27 mouse cellular contexts compared by ENCODE assay signal in genomic region chr2:28895876-28896275, GRCm38 (mm10). TPM values are rescaled to one million over a fixed set of nuclear protein-coding genes. Genes with fewer than 3 reads are reported as not detected.
"Had no signal": no experiment of that assay in that cellular context is flagged by ENCODE, and none has a peak within 500 bp of the region (broad histone marks: within the 10 kb centered on the region; RNA-seq: fewer than 3 reads in every experiment).

No protein-coding gene starts in this region.

- H3K4me2 ChIP-seq: heart, embryonic 11.5 days; heart, embryonic 13.5 days; heart, embryonic 15.5 days; hindbrain, embryonic 13.5 days; hindbrain, embryonic 15.5 days; kidney, embryonic 15.5 days; limb, embryonic 12.5 days; limb, embryonic 15.5 days had no signal

- H3K9me3 ChIP-seq: heart, embryonic 13.5 days; heart, embryonic 15.5 days; hindbrain, embryonic 13.5 days; hindbrain, embryonic 15.5 days; kidney, embryonic 15.5 days; limb, embryonic 12.5 days; limb, embryonic 15.5 days had no signal

- H3K27me3 ChIP-seq: heart, embryonic 13.5 days; heart, embryonic 15.5 days; kidney, embryonic 15.5 days; limb, embryonic 12.5 days; limb, embryonic 15.5 days had no signal

- H3K9ac ChIP-seq: heart, embryonic 13.5 days; heart, embryonic 15.5 days; hindbrain, embryonic 13.5 days; hindbrain, embryonic 15.5 days; kidney, embryonic 15.5 days; limb, embryonic 12.5 days; limb, embryonic 15.5 days had no signal

- H3K27ac ChIP-seq: heart, adult 2 months; heart, embryonic 13.5 days; heart, embryonic 15.5 days; hindbrain, embryonic 13.5 days; hindbrain, embryonic 15.5 days; hindbrain, postnatal 0 days; kidney, embryonic 15.5 days; kidney, postnatal 0 days; limb, embryonic 12.5 days; limb, embryonic 15.5 days had no signal

- DNase-seq: gastrocnemius, postnatal 14 days; gastrocnemius, postnatal 36 days; heart, adult 11 months; heart, adult 2 months; heart, postnatal 14 days; heart, postnatal 36 days; kidney, adult 11 months; kidney, adult 2 months; kidney, adult 9 months; kidney, postnatal 14 days; kidney, postnatal 36 days; layer of hippocampus, adult 9-11 months; layer of hippocampus, postnatal 36 days; left cerebral cortex, postnatal 4 days had no signal

- H3K4me1 ChIP-seq: heart, embryonic 13.5 days; heart, embryonic 15.5 days; hindbrain, embryonic 13.5 days; hindbrain, embryonic 15.5 days; kidney, embryonic 15.5 days; limb, embryonic 12.5 days; limb, embryonic 15.5 days had no signal

- ATAC-seq: hindbrain, postnatal 0 days; intestine, embryonic 16.5 days had no signal

- H3K4me3 ChIP-seq: heart, adult 2 months; heart, embryonic 13.5 days; heart, embryonic 15.5 days; hindbrain, embryonic 13.5 days; hindbrain, embryonic 15.5 days; kidney, embryonic 15.5 days; limb, embryonic 12.5 days; limb, embryonic 15.5 days had no signal

RNA-seq across cellular contexts. Expression of gene Barhl1, which starts 20.6 kb away (rescaled TPM):
- polyA plus RNA-seq: heart, adult 2 months; heart, embryonic 11.5 days; heart, embryonic 13.5 days; heart, embryonic 15.5 days; heart, postnatal 0 days; intestine, embryonic 14.5 days; intestine, embryonic 16.5 days; kidney, embryonic 15.5 days; kidney, postnatal 0 days; limb, embryonic 12.5 days had no signal
